Mouse (Mus musculus) gastrocnemius, adult 8-10 months (tissue): ENCODE data around the gene Rps6kb1. TPM values are rescaled to one million over a fixed set of nuclear protein-coding genes. Genes with fewer than 3 reads are reported as not detected.

Experiments used
- DNase-seq, 2 experiments: peaks; one replicate each; pipeline ENCODE4 v3.0.0; 2022; ENCODE audit warnings: low spot score in 2 of 2
- total RNA-seq, 4 experiments: library from RNA; stranded (reverse); gene quantifications; 2 replicates each; pipeline ENCODE4 v1.2.4; 2022

Gene Rps6kb1
- total RNA-seq, result 10 to 100 TPM; 17.3 to 27.4 (median 20.1) TPM

GRCm38 (mm10) chr11:86544639-86545299 lies at the start of gene Rps6kb1, which contains the start of gene Tubd1:
Rps6kb1 (minus strand) TSS chr11:86544805.
Tubd1 (plus strand) TSS chr11:86544991.
- DNase-seq, result peak; percentile 97 to 99

- DNase-seq, result no peak
These were observed 48.8 kb upstream of the Rps6kb1 start for GRCm38 (mm10) chr11:86593443-86593842.

GRCm38 (mm10) chr11:86592993-86593392 lies 48.4 kb upstream of the Rps6kb1 start:
- DNase-seq, result no peak

DNA sequence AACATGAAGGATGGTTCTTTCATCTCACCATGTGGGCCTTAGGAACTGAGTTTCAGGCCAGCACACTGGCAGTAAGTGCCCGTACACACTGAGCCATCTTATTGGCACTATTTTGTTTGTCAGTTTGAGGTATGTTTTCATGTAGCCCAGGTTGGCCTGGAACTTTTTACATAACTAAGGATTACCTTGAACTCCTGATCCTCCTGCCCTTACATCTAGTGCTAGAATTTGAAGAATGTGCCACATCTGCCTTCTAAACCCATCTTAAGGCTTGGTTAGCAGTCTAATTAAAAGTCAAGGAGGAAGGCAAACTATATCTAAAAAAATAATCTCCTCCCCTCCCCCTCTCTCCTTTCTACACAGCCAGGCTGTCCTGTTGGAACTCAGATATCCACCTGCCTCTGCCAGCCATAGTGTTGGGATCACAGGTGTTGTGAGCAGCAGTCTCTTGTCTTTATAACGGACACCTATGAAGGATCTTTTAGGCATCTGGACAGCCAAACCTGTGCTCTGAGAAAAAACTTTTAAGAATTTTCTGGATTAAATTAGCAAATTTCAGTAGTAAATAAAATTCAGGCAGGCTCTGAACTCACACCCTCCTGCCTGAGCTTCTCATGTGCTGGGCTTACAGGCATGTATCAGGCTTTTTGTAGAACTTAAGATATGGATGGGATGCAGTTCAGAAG lies 47.5 kb upstream of the Rps6kb1 start:
- DNase-seq, result no peak

DNA sequence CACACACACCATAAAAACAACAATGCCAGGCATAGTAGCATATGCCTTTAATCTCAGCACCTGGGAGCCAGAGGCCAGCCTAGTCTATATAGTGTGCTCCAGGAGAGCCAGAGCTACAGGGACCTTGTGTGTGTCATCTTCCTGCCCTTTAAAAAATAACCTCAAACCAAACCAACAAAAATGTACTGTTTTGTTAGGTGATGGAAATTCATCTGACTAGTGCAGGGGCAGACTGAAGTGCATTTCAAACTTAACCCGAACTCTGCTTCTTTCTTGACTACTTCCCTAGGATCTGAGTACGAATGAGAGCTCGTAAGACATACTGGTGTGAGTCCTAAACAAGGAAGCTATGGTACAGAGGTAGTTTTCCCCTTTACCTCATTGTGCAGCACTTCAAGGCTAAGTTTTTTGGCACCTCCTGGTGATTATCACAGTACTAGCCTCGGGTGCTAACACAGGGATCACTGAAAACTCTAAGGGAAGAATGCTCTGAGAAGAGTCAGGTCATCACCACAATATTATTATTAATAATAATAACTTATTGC lies 46.8 kb upstream of the Rps6kb1 start:
- DNase-seq, result no peak

- no peak for DNase-seq
These were observed 46.0 kb upstream of the Rps6kb1 start for GRCm38 (mm10) chr11:86590579-86590978.

DNA sequence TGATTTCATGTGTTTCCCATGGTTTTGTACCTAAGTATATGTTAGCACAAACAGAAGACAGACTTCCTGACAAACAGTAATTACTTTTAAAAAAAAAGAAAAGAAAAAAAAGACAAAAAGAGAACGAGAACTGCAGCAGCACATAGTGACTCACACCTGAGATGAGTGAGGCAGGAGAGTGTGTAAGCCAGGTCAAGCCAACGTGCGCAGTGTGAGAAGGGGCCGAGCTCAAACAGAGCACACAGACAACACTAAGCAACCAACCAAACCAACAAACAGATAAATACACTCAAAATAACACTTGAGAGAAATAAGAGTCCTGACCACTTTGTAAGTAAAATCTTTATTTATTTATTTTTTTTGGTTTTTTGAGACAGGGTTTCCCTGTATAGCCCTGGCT lies 45.5 kb upstream of the Rps6kb1 start:
- no peak for DNase-seq

GRCm38 (mm10) chr11:86588583-86589298 lies 44.1 kb upstream of the Rps6kb1 start:
- DNase-seq, result no peak

DNA sequence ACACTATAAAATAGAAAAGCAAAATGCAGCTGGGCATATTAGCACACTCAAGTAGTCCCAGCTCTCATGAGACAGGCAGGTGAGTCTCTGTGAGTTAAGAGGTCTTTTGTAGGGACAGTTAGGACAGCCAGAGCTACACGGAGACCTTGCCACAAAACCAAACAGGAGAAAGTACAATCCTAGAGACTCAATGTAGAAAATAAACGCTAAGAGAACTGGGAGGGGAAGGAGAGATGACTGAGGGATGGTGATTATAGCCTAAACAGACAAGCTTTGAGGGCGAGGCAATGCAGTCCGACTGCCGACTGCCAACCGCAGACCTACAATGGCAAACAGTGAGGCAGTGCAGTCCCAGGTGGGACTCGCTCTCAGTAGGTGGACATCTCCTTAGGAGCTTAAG lies 43.2 kb upstream of the Rps6kb1 start:
- DNase-seq, result no peak

DNA sequence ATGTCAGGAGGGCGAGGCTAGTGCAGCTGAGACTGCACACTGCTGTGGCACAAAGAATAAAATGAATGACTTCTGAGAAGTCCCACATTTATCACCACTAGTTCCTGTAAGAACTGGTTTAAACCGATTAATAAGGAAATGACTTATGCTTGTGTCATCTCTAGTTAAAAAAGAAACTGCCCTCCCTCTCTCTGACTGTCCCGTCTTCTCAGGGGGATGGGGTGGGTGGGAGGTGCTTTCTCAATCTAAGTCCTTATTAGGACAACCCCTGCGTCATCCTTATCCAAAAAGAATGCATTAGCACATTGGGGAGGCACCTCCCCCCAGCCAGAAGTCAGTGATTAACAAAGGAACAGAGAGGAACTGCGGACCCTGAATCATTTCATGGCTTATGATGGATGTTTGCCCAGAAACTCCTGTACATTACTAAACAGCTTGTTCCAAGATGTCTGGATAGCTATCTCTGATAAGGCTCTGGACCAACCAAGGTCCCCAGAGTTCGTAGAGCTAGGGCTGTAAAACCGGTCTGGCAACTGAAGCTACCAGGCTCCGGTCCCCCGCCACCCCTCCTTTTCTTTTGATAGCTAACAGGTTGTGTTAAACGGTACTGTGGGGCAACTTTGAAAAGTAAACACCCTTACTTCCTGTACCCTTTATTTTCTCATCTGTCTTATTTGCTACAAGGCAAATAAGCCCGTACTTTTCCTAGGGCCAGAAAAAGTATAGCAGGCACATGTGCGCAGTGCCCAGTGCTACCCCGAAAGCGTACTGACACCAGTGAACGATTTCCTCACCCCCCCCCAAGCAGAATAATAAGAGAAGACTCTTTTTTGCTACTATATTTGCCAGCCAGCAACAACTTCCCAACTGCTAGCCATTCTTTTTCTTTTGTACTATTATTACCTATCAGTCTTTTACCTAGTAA lies 42.5 kb upstream of the Rps6kb1 start:
- DNase-seq, result no peak

DNA sequence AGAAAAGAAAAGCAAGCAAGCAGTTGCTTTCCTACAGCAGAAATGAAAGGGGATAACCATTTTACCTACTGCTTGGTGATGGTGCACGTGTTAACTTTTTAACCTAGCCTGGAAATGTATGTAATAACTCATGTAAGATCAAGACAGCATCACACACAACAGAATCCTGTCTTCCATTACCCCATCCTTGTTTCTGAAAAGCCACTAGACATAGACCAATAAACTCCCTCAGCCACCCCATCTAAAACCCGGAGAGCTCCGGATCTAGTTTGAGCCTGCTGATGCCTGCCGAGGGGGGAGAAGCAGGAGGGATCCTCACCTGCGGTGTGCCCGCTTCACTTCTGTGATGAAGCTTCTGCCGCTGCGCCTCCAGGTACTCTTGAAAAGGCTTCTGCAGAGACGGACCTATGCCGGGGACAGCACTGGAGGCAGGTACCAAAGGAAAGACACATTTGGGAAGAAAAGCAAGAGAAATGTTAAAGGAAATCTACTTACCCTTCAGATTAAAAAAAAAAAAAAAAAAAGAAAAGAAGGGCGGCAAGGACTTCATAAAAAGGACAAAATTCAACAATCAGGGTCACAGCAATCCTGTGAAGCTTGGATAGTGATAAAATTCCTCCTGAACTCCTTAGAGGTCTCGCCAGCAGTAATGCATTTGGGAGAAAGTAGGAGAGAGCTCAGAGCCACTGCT lies 41.7 kb upstream of the Rps6kb1 start:
- no peak for DNase-seq

GRCm38 (mm10) chr11:86585598-86585984 lies 41.0 kb upstream of the Rps6kb1 start:
- DNase-seq, result no peak

DNA sequence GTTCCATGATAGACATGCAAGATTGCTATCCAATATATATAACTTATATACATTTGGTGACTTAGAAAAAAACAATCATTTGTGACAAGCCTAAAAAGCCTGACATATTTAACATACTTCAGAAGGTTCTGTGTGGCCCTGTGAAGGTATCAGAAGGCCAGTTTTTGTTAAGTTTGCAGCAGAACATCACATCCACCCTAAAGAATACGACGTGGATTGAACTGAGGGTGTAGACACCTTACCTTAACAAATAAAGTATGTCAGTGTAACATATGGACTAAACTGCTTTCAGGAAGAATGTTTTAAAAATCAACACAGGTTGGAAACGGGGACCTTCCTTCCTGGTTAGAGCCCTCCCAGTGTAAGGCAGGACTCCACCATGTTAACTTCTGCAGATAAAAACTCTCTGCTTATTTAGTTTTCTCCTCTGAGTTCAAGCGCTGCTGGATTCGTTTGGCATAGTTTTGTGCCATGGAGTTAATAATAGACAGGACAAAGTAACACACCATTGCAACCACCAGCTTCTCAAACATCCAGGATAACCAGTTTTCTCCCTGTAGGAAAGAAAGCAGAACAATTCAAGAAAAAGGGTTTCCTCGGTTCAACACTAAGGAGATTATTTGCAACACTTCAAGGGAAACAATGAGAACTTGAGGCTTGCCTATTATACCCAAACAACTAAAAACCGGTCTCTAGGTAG lies 40.4 kb upstream of the Rps6kb1 start:
- no peak for DNase-seq

DNA sequence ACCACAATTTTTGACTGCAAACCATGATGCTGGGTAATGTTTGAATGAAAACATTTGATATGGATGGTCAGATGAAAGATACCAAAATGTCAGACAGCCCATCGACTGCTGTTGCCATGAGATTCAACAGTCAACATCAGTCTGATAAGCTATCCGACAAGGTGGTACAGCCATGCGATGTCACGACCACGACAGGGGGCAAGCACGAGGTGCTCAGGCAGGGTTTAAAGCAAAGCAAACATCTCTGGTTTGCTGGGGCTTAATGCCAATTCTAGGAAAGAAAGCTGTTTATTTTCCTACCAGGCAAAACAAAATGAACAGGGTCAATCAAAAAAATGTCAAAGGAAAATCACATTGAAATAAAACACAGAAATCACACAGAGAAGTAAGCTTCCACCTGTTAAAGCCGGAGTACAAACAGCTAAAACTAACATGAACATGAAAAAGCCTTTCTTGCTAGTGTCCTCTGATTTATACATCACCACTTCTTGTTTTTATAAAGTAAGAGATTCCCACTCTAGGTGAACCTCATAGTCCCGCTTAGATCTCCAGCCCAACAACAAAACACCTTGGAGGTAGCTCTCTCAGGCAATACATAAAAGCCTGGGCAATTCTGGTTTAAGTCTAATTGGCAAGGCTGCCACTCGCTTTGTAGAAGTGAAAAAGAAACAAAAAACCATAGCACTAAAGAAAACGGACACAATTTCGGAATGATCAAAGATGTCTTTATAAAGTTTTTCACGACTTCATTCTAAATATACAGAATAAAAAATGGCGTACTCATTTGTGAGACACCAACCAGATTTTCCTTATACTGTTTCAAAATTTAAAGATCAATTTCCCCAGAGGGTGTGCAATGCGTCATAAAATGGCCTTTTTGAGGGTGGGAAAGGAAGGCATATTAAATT lies 39.6 kb upstream of the Rps6kb1 start:
- DNase-seq, result no peak

- no peak for DNase-seq
These were observed 38.8 kb upstream of the Rps6kb1 start for GRCm38 (mm10) chr11:86583313-86583825.

DNA sequence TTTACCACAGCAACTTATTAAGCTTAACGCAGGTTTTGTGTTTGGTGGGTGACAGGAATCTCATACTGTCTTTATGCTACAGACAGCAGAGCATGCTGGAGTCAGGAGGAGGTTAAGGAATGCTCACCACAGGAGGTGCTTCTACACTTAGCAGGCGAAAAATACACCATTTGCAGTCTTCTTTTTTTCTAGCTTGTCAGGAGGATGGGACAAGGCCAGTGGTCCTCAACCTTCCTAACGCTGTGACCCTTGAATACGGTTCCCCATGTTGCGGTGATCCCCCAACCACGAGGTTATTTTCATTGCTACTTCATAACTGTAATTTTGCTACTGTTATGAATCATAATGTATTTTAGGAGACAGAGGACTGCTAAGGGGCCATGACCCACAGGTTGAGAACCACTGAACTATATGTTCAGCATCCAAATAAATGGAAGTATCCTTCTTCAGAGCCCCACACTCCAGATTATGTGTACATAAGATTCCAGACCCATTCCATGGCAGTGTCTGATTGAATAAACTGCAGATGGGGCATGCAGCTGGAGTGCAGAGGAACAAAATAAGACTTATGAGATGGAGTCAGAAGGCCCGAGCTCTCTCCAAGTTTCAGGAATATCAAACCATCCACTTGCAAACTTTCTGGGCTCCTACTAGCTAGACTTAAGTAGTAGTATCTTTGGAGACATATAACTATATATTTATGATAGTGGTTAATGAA lies 38.1 kb upstream of the Rps6kb1 start:
- DNase-seq, result no peak

- DNase-seq, result no peak
These were observed 37.4 kb upstream of the Rps6kb1 start for GRCm38 (mm10) chr11:86581943-86582542.
